Mouse (Mus musculus) embryonic facial prominence, embryonic 11.5 days (tissue): ENCODE measurements around the gene Egln1. TPM values are rescaled to one million over a fixed set of nuclear protein-coding genes. Genes with fewer than 3 reads are reported as not detected.

Experiments
- ATAC-seq: fragments of 200-750 bp; cut with Nextera tagmentation; replicated peaks from 2 replicates; pipeline ENCODE4 v1.8.0; 2017; ENCODE audit warnings: low read depth; ENCODE audit not compliant: insufficient number of reproducible peaks, low FRiP score, low TSS enrichment
- DNase-seq: peaks from one replicate; pipeline ENCODE4 v3.0.0-alpha.2; 2015; ENCODE audit warnings: low spot score
- H3K27ac ChIP-seq: fragments of 300-500 bp; sonication (generic); replicated peaks from 2 replicates; pipeline ENCODE4 v1.5.1; 2014; ENCODE audit warnings: mild to moderate bottlenecking, low read depth, low read length, control low read depth
- H3K27me3 ChIP-seq: fragments of 300-500 bp; sonication (generic); 2 replicates; pipeline ENCODE4 v1.6.1; 2014; ENCODE audit warnings: mild to moderate bottlenecking, low read length, moderate library complexity, mixed read lengths; ENCODE audit not compliant: control insufficient read depth, insufficient read depth
- H3K36me3 ChIP-seq: fragments of 300-500 bp; sonication (generic); replicated peaks from 2 replicates; pipeline ENCODE4 v1.6.1; 2014; ENCODE audit warnings: low read depth, mild to moderate bottlenecking, low read length, moderate library complexity, mixed read lengths; ENCODE audit not compliant: control insufficient read depth, insufficient read depth
- H3K4me1 ChIP-seq: fragments of 300-500 bp; sonication (generic); 2 replicates; pipeline ENCODE4 v1.6.1; 2014; ENCODE audit warnings: low read length, mixed read lengths; ENCODE audit not compliant: control insufficient read depth, insufficient read depth
- H3K4me2 ChIP-seq: fragments of 300-500 bp; sonication (generic); 2 replicates; pipeline ENCODE4 v1.6.1; 2014; ENCODE audit warnings: low read depth, mild to moderate bottlenecking, control low read depth, low read length, moderate library complexity
- H3K4me3 ChIP-seq: fragments of 300-500 bp; sonication (generic); 2 replicates; pipeline ENCODE4 v1.5.1; 2014; ENCODE audit warnings: low read depth, low read length, control low read depth
- H3K9ac ChIP-seq: fragments of 300-500 bp; sonication (generic); replicated peaks from 2 replicates; pipeline ENCODE4 v1.6.1; 2014; ENCODE audit warnings: mild to moderate bottlenecking, control low read depth, low read length
- H3K9me3 ChIP-seq: fragments of 300-500 bp; sonication (generic); replicated peaks from 2 replicates; pipeline ENCODE4 v1.6.1; 2016; ENCODE audit warnings: mild to moderate bottlenecking, low read length, inconsistent platforms, mixed read lengths; ENCODE audit not compliant: control insufficient read depth
- WGBS: fragments of 180-500 bp; shearing (Covaris S2); extraction: QIAGEN DNeasy Blood & Tissue Kit; methylation state at CpG from one replicate; pipeline ENCODE4 v1.1.7; 2014; 5-methylcytosine and 5-hydroxymethylcytosine counted together
- polyA plus RNA-seq: library from polyadenylated mRNA; unstranded; fragments of >200 nt; fragmentation: Nextera tagmentation; extraction: Ambion mirVana; gene quantifications from 2 replicates; pipeline ENCODE4 v1.2.1, GENCODE M21; 2014

The Egln1 gene
- polyA plus RNA-seq, 1 experiment from 2014 or later: 17.8 TPM

- ATAC-seq (no peak), DNase-seq (no peak)
- Histone ChIP-seq H3K4me2 (no peak overlapping the region), H3K4me3 (no peak overlapping the region), H3K27ac (no peak overlapping the region), H3K4me1 (no peaks in the 10 kb centered on the region), H3K36me3 (no peaks in the 10 kb centered on the region), H3K9me3 (no peaks in the 10 kb centered on the region), H3K9ac (no peak overlapping the region), H3K27me3 (no peaks in the 10 kb centered on the region)
- WGBS: 88% methylated on average over 15 of the region's 15 CpGs
Observed at GRCm38 (mm10) chr8:124923971-124924652, 25.0 kb downstream of the Egln1 start.

DNA sequence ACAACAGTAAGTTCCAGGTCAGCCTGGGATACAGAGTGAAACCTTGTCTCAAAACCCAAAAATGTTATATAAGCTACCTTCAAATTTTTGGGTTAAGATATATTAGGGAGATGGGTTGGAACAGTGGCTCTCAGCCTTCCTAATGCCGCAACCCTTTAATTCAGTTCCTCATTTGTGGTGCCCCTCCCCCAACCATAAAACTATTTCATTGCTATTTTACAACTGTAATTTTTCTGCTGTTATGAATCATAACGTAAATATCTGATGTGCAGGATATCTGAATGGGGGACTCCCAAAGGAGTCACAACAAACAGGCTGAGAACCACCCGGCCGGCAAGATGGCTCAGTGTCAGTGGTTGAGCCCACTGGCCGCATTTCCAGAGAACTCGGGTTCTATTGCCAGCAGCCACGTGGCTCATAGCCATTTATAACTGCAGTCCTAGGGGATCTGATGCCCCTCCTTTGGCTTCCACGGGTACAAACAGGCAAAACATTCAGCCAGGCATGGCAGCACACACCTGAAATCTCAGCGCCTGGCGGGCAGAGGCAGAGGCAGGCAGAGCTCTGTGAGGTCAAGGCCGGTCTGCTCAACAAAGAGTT is 26.5 kb downstream of the Egln1 start:
- Histone ChIP-seq H3K36me3 (no peaks in the 10 kb centered on the region), H3K27me3 (no peaks in the 10 kb centered on the region), H3K4me3 (no peak overlapping the region), H3K4me1 (no peaks in the 10 kb centered on the region), H3K4me2 (no peak overlapping the region), H3K27ac (no peak overlapping the region), H3K9me3 (no peaks in the 10 kb centered on the region), H3K9ac (no peak overlapping the region)
- whole genome bisulfite sequencing: 90% methylated on average over 11 of the region's 11 CpGs
- no peak for DNase-seq
- no peak for ATAC-seq

DNA sequence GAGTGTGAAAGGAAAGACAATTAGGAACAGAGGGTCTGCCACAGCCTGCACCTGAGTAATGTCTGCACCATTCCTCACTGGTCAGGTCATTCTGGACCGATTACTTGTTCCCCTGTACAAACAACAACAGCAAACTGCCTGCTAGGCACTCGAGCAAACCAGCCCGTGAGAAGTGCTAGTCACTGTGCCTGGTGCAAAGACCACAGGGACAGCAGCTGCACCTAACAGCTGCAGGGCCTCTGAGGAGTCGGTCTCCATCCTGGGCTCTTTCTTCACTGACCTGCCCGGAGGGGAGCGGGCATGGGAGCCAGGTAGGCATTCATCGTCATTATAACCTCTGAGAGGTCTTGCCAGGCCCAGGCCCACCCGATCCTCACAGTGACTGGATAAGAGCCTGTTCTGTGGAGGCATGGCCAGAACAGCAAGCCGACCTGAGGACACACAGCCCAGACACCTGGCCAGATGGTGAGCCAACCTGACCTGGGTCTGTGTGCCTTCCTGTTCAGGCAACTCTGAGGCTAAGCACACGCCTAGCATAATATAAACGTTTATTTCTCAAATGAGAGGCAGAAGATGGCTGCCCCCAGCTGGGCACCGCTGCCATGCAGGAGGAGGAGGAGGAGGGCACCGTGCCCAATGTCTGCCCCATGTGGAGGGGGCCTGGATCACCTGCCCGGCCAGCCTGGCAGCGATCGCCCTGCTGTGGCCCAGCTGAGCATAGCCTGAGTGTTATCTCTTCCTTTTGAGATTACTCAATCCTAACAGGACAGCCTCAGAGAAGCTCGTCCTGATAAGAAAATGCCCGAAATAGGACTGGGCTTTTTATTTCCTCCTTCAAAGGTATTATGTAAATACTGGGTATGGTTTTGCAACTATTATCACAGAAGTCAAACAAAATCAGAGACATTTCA is 27.5 kb downstream of the Egln1 start:
- Histone ChIP-seq H3K4me3 (no peak overlapping the region), H3K27ac (no peak overlapping the region), H3K36me3 (no peaks in the 10 kb centered on the region), H3K4me2 (no peak overlapping the region), H3K9ac (no peak overlapping the region), H3K4me1 (no peaks in the 10 kb centered on the region), H3K9me3 (no peaks in the 10 kb centered on the region), H3K27me3 (no peaks in the 10 kb centered on the region)
- ATAC-seq: no peak
- WGBS: 88% methylated on average over 18 of the region's 18 CpGs
- DNase-seq: no peak

- Histone ChIP-seq H3K27ac (no peak overlapping the region), H3K36me3 (peaks cover 2% of the 10 kb centered on the region; the same call in 1 of the 2 replicates), H3K4me2 (no peak overlapping the region), H3K27me3 (no peaks in the 10 kb centered on the region), H3K4me1 (no peaks in the 10 kb centered on the region), H3K4me3 (no peak overlapping the region), H3K9me3 (no peaks in the 10 kb centered on the region), H3K9ac (no peak overlapping the region)
- WGBS: 78% methylated on average over 18 of the region's 18 CpGs
- ATAC-seq (no peak), DNase-seq (no peak)
Observed at GRCm38 (mm10) chr8:124917741-124918484, 31.2 kb downstream of the Egln1 start.

GRCm38 (mm10) chr8:124914061-124914460 is 35.1 kb downstream of the Egln1 start:
- no peak overlapping the region for H3K4me2 ChIP-seq
- H3K27me3 ChIP-seq: no peaks in the 10 kb centered on the region
- H3K9ac ChIP-seq: no peak overlapping the region
- H3K4me3 ChIP-seq: no peak overlapping the region
- ATAC-seq: no peak
- 98% methylated on average over 5 of the region's 5 CpGs for WGBS
- no peaks in the 10 kb centered on the region for H3K4me1 ChIP-seq
- H3K27ac ChIP-seq: no peak overlapping the region
- no peaks in the 10 kb centered on the region for H3K9me3 ChIP-seq
- no peak for DNase-seq
- H3K36me3 ChIP-seq: peaks cover 2% of the 10 kb centered on the region

DNA sequence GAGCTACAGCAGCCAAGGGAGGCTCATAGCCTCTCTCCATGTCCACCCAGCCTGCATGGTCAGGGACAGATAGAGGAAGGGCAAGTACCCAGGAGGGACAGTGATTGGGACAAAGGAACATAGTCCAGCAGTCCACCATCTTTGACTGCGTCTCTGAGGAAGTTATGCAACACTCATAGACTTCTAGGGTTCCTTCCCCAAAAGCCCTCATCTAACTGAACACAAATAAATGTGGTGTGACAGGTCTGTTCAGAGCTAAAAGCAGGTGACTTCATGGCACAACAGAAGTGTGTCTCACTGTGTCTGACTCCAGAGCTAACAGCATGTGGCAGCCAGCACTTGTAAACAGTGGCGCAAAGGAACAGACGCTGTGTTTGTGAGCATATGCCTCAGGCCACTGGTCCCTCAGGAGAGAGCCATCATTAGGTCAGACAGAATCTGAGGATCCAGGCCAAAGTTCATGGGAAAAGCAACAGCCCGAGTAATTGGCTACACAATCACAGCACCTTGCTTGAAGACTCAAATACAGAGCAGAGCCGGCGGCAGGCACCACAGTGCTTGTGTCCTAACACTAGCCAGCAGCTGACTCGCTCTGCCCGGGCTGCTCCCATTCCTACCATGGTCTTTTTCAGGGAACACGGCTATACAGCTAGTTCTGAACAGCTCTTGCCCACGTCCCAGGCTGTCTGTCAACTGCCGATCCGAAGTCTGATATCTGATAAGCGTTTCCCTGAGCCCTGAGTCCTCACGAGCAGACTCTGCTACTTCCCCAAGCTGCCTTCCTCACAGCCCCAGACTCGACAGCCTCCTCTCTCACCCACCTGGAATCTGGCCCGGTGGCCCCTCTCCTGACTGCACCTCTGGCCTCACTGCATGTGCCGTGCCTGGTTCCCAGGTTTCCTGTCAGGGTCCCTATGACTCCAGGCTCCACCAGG is 36.9 kb downstream of the Egln1 start:
- Histone ChIP-seq H3K4me1 (no peaks in the 10 kb centered on the region), H3K4me3 (no peak overlapping the region), H3K27ac (no peak overlapping the region), H3K9ac (no peak overlapping the region), H3K9me3 (no peaks in the 10 kb centered on the region), H3K4me2 (no peak overlapping the region), H3K27me3 (no peaks in the 10 kb centered on the region), H3K36me3 (peaks cover 4% of the 10 kb centered on the region)
- ATAC-seq: no peak
- 57% methylated on average over 17 of the region's 17 CpGs for WGBS
- DNase-seq: no peak

DNA sequence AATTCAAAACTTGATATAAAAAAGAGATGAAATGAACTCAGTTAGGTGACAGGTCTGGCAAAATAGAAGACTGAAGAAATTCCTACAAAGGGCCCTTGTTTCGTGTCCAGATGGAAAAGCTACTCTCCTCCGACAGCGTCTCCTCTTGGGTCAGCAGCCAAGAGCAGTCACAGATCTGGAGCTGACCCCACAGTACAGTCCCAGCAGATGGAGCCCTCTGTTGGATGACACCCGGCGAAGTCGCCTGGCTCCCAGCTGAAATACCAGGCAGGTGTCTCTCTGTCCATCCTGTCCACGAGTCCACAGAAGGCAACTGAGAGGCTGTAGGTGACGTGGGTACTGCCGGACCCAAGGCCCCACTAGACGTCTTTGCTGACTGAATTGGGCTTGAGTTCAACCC is 38.8 kb downstream of the Egln1 start:
- no peak for ATAC-seq
- H3K27me3 ChIP-seq: no peaks in the 10 kb centered on the region
- no peak overlapping the region for H3K27ac ChIP-seq
- no peak overlapping the region for H3K4me3 ChIP-seq
- H3K36me3 ChIP-seq: peaks cover 4% of the 10 kb centered on the region
- no peak for DNase-seq
- no peaks in the 10 kb centered on the region for H3K9me3 ChIP-seq
- H3K4me1 ChIP-seq: no peaks in the 10 kb centered on the region
- WGBS: 82% methylated on average over 10 of the region's 10 CpGs
- H3K9ac ChIP-seq: no peak overlapping the region
- H3K4me2 ChIP-seq: no peak overlapping the region
